Mouse (Mus musculus): ENCODE measurements around the gene Mcrip2.

DNA sequence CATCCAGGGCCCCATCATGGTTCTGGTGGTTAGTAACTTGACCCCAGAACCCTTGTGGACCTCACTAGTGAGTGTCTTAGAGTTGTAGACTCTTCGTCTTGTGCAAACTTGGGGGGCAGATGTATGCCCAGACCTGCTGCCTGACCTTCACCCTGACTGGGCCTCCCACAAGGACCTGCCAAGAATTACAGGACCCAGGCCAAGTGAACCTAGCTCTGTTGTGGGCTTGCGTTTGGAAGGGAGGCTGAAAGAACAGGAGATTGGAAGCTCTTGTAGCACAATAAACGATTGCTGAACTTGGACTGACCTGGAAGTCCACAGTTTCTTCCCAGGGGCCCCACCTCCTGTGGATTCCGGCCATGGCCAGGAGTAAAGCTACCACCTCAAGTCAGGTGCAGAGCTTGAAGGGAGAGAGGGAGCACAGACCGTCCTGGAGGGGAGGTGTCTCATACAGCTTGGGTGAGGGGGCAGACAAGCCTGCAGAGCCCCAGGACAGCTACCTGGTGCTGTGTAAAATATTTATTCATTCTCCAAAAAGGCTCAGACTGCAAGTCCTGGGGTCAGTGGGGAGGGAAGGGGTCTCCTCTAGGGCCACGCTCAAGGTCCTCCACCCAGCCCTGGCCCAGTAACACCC is 34.5 kb downstream of the Mcrip2 start:
- TF ChIP-seq CTCF (IDR thresholded peaks at IDR 0.05; ENCODE audit: control insufficient read depth, insufficient read depth, insufficient replicate concordance, low read depth, low read length) (no peak), POLR2A (IDR thresholded peaks at IDR 0.05; ENCODE audit: control insufficient read depth, low read depth, low read length) (no peak)
